Mouse (Mus musculus) heart, postnatal 36 days (tissue): ENCODE measurements around the gene 4930452B06Rik. TPM values are rescaled to one million over a fixed set of nuclear protein-coding genes. Genes with fewer than 3 reads are reported as not detected.
"Not testable (repeated sequence)": the region's sequence is repeated elsewhere in the genome, so short reads cannot be mapped to it uniquely, and the experiment has no call there.

Experiments used
- DNase-seq, 2 experiments: peaks; one replicate each; pipeline ENCODE4 v3.0.0; 2021 to 2022
- intact Hi-C: fragments of 180-260 bp; cut with DNase I; formaldehyde crosslinking; loops from one replicate; pipeline ENCODE4 v1.15.1; 2025
- total RNA-seq, 2 experiments: library from RNA; stranded (reverse); gene quantifications; 2 replicates each; pipeline ENCODE4 v1.2.3; 2021

4930452B06Rik gene
- 1 to 10 TPM; 2.3 to 2.4 TPM for total RNA-seq

DNA sequence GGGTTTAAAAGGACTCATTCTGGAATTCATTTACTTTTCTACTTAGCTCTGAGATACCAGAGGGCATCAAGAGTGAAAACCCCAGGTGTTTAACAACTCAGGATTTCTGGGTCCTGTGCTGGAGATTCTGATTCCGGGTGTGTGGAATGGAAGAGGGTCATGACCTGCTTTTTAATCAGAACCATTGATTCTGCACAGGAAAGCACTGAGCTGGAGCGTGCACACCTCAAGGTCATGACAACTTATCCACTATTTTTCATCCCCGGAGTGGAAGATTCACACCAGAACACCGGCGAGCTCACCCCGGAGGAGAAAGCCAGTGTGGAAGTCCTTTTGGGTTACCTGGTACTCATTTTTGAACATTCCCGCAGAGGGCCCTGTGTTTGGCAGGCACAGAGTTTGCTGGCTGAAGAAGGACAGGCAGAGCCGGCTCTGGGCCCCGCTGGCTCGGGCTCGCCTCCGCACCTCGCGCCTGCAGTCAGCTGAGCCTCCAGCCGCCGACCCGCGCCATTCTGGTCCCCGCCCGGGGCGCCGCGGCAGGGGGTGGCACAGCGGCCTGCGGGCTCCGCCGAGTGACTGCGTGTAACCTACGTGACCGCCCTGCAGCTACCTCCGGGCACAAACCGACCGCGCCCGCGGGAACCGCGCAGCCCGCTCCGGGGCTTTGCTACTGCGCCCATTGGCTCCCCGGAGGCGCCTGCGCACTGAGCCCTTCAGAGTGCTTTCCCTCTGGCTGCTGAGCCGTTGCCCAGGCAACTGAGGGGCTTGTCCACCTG lies at the start of gene 4930452B06Rik:
TSS of gene 4930452B06Rik (minus strand) at position 605 of the 776 bp plus-strand sequence.
- intact Hi-C loops = no loop called here
- DNase-seq = peak; percentile 61 to 62

DNA sequence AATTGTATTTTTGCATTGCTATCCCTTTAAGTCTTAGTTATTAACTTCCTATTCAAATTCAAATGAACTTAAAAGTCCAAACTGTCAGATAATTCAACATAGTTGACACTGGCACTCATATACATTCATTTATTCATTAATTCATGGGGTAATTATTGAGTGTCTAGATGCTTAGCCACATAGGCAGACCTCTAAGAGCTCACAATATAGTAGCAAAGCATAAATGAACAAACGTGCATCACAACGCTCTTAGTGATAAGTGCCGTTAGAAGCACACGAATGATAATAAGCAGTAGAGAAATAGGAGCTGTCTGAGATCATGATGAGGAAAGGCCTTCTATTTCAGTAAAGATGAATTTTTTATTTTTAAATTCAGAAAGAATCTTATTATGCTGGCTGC lies 46.6 kb upstream of the 4930452B06Rik start:
- DNase-seq = no peak
- intact Hi-C loops = no loop called here

DNA sequence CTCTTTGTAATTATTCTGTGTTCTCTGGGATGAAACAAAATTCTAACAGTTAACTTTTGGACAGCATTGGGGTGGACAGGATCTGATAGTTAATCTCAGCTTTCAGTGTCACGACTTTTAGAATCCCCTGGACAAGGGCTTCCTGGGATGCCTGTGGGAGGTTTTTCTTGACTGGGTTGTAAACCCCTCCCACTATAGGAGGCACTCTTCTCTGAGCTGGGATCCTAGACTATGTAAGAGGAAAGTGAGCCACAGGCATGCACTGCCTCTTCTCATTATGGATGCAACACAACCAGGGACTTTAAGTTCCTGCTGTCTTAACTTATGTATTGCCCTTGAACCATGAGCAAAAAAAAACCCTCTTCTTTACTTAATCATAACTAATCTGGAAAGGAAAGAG lies 23.4 kb upstream of the 4930452B06Rik start:
- intact Hi-C loops = no loop called here
- no peak for DNase-seq

DNA sequence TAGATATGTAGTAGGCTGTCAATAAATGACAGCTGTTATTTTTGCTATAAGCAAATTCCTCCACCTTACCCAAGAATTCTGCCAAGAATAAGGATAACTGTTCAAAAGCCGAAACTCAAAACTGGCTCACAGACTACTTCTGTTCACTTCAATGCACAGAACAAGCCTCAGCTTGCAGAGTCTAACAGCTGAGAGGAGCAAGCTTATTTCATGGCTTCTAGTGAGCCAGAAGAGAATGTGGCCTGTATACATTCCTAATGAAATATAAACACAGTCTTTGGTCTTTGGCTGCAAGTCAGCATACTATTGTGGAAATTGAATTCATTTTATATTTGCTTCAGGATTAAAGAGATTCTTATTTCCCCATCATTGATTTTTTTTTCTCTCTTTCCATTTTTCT lies 22.4 kb upstream of the 4930452B06Rik start:
- DNase-seq = no peak
- intact Hi-C loops = no loop called here

DNA sequence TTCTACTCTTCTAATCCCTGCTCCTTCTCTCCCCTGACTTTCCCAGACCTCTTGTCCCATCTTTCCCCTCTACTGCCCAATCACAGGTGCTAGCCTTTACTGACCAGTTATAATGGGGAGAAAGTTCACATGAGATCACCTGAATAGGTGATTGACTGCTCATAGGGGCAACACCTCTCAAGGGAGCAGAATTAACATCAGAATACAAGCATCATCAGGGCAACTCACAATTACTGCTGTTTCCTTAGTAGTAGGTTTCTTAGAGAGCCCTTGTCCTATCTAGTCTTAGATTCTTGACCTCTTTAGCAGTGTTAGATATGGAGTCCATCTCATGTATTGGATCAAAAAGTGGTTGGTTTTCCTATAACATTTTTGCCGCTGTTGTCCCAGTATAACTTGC lies 20.1 kb upstream of the 4930452B06Rik start:
- no peak for DNase-seq
- intact Hi-C loops = no loop called here

DNA sequence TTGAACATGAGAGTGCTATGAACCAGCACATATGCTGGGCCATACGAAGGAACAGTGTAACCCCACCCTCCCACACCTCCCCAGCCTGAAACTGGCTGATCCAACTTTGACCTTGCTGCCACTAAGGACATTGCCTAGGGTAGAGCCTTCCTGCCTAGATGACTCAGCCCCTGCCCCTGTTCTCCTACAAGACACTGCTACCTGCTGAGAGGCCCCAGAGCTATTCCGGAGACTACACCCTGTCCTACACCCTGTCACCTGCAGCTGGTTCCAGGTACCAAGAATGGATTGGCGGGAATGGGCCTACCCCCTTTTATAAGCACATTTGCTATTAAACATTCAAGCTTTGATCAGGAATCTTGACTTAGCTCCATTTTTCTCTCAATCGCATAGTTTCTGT lies 13.9 kb upstream of the 4930452B06Rik start:
- intact Hi-C loops = no loop called here
- DNase-seq = no peak

DNA sequence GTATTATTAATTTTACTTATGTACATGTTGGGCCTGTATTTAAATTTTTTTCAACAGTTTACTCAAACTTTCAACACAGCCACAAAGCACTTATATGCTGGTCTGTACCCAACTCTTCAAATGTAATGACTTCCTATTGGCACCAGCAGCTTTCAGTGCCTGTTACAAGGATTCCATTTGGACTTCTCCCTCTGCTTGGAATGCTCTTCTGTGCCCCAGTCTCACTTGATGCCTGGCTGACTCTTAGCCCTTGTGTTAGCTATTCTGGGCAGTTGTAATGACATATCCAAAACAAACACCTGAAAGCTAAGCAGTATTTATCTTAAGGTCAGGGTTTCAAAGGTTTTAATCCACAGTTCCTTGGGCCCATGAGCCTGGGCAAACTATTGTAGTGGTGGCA lies 5.7 kb downstream of the 4930452B06Rik start:
- intact Hi-C loops = loop anchor here (5.0 kb wide), 1 partner anchor 597 kb away; no protein-coding TSS in a partner anchor
- DNase-seq = no peak

DNA sequence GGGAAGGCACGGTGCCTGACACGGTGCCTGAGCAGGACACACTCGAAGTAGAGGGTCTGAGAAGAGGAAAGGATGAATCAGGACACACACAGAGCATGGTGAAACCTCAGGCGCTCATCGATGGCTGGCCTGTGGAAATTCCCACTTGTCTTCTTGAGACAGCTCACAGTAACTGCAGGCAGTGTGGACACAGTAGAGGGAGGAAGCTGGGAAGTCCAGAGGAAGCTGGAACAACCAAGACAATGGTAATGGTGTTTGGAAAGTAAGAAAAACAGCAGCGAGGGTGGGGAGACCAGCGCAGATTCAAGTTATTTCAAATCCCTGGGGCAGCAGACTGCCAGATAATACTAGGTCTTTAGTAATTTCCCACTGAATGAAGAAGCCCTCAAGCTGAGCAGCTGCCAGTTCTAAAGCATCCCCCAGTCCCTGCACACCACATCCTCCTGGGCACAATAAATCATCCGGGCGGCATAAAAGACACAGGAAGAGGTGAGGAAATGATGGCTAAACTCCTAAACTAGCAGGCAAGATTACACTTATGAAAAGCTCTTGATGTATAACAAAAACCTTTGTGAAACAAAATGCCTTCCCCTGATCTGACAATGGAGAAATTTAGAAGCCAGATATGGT lies 24.3 kb downstream of the 4930452B06Rik start:
- intact Hi-C loops = no loop called here
- DNase-seq = no peak

DNA sequence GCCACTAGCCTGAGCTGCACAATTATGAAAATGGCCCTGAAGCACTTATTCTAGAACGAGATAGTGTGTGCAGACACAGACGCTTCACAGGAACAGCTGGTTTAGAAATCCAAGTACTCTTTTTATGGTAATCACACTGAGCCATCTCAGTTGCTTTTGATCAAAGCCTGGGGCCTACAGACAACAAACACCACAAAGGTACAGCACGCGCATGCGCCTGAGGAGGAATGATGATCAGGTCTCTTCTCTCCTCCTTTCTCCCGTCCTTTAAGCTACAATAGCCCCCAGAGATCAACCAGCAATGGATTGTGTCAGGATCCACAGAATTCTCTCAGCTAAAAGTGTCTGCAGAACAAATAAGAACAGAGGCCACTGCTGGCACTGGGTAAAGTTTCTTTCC lies 33.8 kb downstream of the 4930452B06Rik start:
- no peak for DNase-seq
- intact Hi-C loops = no loop called here

DNA sequence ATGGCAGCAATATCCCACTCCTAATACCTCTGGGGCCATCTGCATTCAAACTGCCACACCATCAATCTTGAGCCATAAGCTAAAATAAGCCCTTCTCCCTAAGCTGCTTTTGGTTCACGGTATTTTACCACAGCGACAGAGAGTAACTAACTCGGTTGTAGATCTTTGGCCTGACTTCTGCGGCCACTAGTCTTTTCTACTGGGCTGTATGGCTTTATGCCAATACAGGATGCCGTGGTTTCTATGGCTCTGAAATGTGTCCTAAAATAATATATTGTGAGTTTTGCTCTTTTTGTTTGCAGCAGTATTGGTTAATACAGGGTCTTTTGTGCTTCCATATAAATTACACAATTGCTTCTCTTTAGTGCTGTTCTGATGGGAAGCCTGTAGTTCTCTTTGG lies 37.6 kb downstream of the 4930452B06Rik start:
- intact Hi-C loops = no loop called here
- no peak for DNase-seq

DNA sequence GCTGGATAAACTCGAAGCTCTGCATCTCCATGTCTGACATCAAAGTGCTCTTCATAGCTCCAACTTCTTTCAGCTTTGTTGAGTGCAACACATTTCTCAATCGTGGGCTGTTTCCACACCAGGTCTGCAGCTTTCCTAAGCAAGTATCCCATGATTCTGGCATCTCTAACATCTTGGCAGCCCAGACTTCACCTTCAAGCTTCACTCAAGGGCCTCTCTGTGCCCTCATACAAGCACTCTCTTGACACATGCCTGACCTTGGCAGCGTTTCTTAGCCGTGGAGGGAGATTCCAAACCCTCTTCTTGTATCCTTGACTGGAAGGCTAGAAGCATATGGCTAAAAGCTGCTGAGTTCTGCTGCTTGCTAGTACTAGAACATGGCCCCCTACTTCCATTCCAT lies 38.6 kb downstream of the 4930452B06Rik start:
- no peak for DNase-seq
- intact Hi-C loops = no loop called here

DNA sequence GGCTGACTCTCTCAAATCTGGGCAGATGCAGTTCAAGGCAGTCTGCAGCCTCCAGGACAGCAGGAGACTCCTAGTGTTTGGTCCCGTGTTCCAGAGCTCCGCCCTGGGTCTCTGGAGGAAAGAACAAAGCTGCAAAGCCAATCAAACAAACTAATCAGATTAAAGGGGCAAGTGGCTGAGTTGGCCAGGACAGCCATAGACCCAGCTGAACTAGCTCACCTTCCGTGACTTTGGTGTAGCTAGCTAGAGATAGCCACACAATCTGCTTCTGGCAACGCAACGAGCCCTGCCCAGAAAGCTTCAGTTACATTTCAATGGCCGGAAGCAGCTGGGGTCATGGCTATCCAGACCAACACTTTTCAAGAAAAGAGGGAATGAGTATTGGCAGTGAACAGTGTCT lies 44.9 kb downstream of the 4930452B06Rik start:
- intact Hi-C loops = no loop called here

DNA sequence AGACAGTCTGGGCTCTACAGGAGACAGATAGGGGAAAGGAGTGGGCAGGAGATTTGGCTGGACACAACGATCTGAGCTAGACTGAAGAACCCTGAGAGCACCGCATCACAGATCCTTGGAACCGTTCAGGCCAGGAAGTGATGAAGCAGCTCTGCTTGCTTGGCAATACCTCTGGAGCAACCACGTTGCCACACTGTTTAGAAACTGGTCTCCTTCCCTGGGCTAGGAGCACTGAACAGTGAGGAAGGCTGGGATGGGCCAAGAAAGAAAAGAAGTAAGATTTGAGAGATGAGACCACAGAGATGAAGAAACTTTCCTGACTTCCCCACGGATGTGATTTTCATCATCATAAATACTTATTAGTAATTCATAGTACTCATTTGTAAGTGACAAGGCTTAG lies 45.5 kb downstream of the 4930452B06Rik start:
- intact Hi-C loops = no loop called here
- no peak for DNase-seq

More for the DNA sequence above, 44.9 kb downstream of the 4930452B06Rik start:
- DNase-seq = peak; percentile 5 to 8

DNA sequence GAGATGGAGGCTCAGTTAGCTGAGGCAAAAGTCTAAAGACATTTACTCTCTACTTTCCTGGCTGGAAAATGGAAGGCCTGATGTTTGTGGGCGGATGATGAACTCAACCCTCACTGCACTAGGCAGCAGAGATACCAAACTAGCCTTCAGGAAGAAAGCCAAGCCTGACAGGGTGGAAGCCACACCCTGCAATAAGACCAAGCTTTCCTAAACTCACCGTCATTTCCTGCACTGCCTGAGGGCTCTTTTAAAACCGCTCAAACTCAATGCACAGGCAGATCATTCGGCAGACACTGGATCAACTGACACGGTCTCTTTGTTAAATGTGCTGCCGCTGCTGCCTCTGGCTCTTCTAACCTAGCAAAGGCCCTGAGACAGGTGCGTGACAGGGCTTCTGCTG lies 50.4 kb downstream of the 4930452B06Rik start:
- intact Hi-C loops = loop anchor here (10.0 kb wide), 1 partner anchor 169 kb away; no protein-coding TSS in a partner anchor

DNA sequence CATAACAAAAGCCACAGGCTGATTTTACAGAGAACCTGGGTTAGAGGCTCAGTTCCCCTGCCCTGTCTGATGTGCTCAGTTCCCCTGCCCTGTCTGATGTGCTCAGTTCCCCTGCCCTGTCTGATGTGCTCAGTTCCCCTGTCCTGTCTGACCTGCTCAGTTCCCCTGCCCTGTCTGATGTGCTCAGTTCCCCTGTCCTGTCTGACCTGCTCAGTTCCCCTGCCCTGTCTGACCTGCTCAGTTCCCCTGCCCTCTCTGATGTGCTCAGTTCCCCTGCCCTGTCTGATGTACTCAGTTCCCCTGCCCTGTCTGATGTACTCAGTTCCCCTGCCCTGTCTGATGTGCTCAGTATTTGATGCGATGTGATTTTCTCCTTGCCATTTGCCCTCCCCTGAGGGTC lies 51.6 kb downstream of the 4930452B06Rik start:
- not testable (repeated sequence) for DNase-seq
- intact Hi-C loops = loop anchor here (10.0 kb wide), 1 partner anchor 170 kb away; no protein-coding TSS in a partner anchor

More for the DNA sequence above, 50.4 kb downstream of the 4930452B06Rik start:
- DNase-seq = peak; percentile 2 to 3

DNA sequence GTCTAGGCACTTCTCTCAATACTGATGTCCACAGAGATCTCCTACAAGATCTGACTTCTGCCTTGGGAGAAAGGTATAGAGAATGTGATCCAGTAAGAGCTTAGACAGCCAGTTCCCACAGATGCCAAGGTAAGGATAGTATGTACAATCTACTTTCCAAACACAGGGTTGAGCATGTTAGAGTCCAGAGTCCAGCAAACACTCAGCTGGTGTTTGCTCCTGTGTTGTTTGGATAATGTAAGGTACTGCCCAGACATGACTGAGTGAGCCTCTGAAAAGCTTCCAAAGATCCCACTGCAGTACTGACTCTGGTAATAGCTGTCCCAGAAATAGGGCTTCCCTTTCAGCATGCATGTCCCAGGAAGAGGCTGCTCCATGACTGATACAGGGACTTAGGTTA lies 54.0 kb downstream of the 4930452B06Rik start:
- intact Hi-C loops = loop anchor here (10.0 kb wide), 1 partner anchor 173 kb away; no protein-coding TSS in a partner anchor
- no peak for DNase-seq

DNA sequence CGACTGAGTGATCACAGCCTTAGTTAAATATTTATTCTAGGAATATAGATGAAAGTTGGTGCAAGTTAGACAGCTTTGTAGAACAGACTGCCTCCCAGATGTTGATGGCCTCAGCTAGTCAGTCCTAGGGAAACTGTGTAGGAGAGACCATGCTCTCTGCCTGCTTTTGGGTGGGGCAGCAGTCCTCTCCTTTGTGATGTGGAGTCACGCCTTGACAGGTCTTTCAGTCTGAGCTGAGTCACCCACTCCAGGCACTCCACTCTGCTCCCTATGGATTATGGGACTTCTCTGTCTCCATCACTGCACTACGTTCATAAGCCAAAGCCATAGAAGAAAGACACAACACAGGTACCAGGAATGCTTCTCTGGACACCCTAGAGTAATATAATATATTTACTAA lies 55.9 kb downstream of the 4930452B06Rik start:
- DNase-seq = no peak
- intact Hi-C loops = loop anchor here (10.0 kb wide), 1 partner anchor 175 kb away; no protein-coding TSS in a partner anchor

DNA sequence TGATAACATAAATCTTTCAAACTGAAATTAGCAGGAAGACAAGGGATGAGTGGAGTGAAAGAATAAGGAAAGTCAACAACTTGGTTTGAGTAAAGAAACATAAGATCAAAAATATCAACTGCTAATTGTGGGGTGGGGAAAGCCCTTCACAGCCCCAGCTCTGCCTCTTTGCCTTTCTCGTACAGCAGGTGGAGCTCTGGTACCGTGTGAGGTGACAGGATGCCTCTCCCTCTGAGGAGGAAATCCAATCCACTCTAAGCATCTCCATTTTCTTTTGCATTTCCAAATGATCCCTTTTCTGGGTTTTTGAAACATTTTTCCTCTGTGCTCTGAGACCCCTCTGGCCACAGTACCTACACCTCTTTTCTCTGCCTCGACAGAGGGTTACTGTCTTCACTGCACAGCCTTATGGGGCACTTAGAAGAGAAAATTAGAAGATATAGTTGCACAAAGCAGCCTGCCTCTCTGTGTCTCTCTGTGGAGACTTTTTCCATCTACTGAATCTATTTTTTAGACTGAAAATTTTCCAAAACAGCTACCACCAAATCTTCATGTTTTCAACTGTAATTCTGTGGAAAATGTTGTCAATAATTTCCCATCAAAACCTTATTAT lies 57.4 kb downstream of the 4930452B06Rik start:
- intact Hi-C loops = loop anchor here (5.0 to 10.0 kb wide), 4 partner anchors 146 to 296 kb away; no protein-coding TSS in a partner anchor
- peak; percentile 42 to 55 for DNase-seq

DNA sequence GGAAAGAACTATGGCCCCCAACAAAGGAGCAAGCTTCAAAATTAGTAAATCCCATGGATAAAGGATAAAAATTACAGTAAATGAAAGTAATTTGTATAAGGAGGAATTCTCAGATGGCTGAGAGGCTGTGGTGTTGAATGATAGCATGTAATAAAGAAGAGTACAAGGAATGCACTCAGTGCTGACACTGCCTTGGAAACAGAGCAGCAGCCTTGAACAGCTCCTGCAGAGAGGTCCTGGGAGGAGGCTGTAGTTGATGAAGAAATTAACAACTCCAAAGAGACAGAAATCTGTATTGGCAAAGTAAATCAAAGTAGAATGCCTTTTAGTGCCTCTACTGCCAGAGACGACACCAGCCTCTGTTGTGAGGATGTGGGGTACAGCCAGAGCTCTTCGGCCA lies 61.1 kb downstream of the 4930452B06Rik start:
- intact Hi-C loops = loop anchor here (5.0 to 10.0 kb wide), 4 partner anchors 143 to 300 kb away; no protein-coding TSS in a partner anchor

DNA sequence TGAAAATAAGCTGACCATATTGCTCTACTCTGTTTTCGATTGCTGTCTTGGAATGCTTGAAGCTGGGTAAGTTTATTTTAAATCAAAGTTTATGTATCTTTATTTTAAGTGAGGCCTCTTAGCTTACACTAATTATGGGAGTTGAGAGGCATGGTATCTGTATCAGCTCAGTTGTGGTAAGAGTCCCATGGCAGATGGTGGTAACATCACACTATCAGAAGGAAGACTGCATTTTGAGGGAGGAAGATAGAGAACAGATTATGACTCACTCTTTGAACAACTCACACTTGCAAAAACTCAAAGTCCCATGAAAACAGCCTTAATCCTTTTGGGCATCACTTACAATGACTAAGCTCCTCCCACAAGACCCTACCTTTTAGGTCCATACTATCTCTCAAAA lies 81.0 kb downstream of the 4930452B06Rik start:
- no peak for DNase-seq
- intact Hi-C loops = no loop called here

More for the DNA sequence above, 61.1 kb downstream of the 4930452B06Rik start:
- DNase-seq = no peak

DNA sequence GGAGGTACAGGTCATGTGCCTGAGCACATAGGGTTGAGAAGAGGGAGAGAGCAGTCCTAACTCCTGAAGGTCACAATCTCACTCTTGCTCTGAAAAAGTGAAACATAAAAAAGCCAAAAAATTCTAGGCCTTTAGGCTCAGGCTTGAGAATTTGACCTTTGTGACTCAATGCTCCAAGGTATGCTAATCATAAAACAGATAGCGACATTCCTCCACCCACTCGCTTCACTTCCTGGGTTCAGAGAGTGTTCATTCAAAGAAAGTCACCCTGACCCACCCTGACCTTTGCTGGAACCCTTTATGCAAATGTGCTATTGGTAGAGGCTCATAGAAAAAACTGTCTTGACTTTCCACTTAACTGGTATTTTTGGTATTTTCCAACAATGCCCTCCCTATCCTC lies 115.0 kb downstream of the 4930452B06Rik start:
- DNase-seq, intact Hi-C loops: not testable (repeated sequence)
